Mouse (Mus musculus) megakaryocyte progenitor cell, adult 5-6 weeks (primary cell): ENCODE measurements at regions not wholly inside any gene's neighbourhood (a gene's known extent, or its start where the extent isn't known, plus 50 kb on each side); places are given as distances from the start of the nearest gene placed in this dataset.

ENCODE experiments used
- ATAC-seq: replicated peaks from 2 replicates; pipeline ENCODE4 v1.8.0; 2016; ENCODE audit warnings: mild to moderate bottlenecking, moderate TSS enrichment, inconsistent platforms; ENCODE audit not compliant: poor library complexity

- ATAC-seq = no peak
Observed at GRCm38 (mm10) chr2:173449198-173449597, 73.2 kb upstream of the 1700021F07Rik start.

DNA sequence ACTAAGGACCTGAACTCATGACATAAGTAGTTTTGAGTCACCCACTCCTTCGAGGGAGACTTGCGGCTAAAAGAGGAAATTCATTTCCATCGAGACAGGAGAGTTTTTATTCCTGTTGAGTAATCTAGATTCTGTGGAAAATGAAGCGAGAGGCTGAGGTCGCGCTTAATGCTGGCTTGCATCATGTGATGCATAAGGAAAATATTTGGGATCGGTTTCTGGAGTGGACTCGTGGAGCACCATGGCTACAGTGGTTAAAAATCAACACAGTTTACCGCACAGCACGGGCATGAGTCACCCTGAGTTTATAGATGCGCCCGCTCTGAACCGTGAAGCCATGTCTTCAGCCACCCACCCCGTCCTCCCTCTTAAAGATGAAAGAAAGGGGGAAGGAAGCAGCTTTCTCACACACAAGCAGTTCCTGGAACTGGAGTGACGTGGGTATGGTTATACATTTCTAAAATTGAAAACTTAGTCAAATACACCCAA is 70.3 kb upstream of the 1700021F07Rik start:
- ATAC-seq = peak; percentile 68

DNA sequence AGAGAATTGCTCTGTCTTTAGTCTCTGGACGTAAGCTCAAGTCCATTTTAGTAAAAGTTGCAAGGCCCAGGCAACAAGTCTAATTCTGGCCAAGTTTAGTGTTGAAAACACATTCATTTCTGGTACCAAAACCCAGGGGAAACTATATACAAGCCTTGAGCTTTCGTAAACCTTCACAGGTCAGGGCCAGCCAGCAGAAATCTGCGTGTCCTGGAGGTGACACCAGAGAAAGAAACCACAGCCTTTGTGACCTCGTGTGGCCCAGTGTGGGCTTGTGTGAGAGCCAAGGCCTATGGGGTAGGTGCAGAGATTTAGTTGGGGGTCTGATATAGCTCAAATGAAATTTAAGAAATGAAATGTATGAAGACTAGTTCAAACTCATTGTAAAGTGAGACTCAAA is 69.6 kb upstream of the 1700021F07Rik start:
- ATAC-seq = no peak

- ATAC-seq = peak; percentile 68
Observed at GRCm38 (mm10) chr2:173453569-173454405, 68.6 kb upstream of the 1700021F07Rik start.

- ATAC-seq = no peak
Observed at GRCm38 (mm10) chr2:173454741-173455140, 67.6 kb upstream of the 1700021F07Rik start.

DNA sequence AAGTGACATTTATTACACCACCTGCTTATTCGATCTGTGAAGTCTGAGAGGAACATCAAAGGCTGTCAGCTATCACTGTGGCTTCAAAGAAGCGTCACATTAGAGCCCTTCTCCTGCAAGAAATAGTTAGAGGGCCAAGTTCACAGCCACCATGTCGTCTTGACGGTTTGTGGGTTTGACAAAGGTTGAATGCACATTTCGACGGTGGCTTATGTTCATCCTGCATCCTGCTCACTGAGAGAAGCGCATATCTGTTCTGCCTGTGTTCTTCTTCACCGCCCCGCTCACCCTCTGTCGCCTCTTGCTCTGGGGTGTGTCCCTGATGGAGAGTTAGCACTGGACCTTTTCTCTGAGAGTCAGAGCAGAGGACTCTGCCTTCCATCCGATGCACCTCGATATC is 67.2 kb upstream of the 1700021F07Rik start:
- ATAC-seq = no peak

DNA sequence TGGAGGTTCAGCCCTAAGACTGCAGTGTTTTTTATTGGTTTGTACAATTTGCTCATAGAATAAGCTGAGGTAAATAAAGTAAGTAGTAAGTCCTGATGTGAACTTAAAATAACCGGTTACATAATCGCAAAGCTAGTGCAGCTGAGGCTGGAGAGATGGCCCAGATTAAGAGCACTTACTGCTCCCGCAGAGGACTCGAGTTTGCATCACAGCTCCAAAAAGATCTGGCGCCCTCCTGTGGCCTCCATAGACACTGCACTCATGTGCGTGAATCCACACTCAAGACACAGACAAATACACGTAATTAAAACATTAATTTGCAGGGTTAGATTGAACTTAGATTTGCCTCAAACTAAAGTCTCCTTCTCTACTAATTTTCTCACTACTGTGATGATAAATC is 66.3 kb upstream of the 1700021F07Rik start:
- no peak for ATAC-seq

GRCm38 (mm10) chr2:173456924-173457623 is 65.3 kb upstream of the 1700021F07Rik start:
- peak; percentile 20; the same call in 1 of the 2 replicates for ATAC-seq

- ATAC-seq = no peak
Observed at GRCm38 (mm10) chr2:173457624-173458320, 64.6 kb upstream of the 1700021F07Rik start.

DNA sequence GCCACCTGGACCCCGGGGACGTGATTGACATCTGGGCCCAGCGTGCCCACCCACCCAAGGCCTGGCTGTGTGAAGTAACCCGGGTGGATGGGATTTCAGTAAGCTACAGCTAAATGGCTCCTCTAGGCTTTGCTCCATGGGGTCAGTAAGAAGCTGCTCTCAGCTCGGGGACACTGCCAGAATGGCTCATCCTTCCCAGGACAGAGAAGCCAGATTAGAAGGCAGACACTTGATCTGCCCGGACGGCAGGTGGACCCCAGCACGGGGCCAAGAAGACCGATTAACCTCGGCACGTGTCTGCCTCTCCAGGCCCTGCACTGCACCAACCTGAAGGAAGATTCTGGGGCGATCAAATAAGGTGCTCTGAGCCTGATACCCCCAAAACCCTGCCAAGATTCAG is 63.5 kb upstream of the 1700021F07Rik start:
- ATAC-seq = no peak

GRCm38 (mm10) chr2:173463313-173463712 is 59.1 kb upstream of the 1700021F07Rik start:
- ATAC-seq = no peak

GRCm38 (mm10) chr2:173464562-173464961 is 57.8 kb upstream of the 1700021F07Rik start:
- ATAC-seq = no peak

GRCm38 (mm10) chr2:173465006-173465620 is 57.3 kb upstream of the 1700021F07Rik start:
- ATAC-seq = no peak

DNA sequence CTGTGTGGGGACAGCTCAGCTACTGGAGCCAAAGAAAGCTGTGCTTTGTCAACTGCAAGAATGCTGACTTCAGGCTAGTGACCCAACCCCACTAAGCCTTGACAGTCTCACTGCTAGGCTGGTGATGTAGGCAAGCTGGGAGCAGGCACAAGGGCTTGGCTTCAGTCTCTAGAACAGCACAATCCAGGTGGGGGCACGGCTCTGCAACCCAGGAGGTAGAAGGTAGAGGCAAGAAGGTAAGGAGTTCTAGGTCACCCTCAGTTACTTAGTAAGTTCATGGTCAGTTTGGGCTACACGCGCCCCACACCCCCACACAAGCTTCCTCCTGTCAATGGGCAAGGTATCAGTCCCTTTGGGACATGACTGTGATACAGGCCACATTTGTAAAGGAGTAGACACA is 54.2 kb upstream of the 1700021F07Rik start:
- ATAC-seq = no peak

DNA sequence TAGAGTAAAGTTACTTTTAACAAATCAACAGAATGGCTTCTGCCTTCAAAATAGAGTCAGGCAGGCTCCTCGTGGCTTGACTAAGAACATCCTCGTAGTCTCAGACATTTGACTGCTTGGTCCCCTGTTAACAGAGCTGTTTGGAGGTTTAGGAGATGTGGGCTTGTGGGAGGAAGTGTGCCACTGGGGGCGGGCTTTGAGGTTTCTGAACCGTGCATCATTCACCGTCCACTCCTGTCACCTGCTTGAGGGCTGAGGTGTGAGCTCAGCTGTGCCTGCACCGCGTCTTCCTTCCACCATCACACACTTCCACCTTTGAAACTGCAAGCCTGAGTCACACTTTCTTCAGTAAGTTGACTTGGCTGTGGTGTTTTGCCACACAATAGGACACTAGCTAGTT is 52.6 kb upstream of the 1700021F07Rik start:
- peak; percentile 86 for ATAC-seq
